Mouse (Mus musculus) megakaryocyte, embryonic 14.5 days (primary cell): Measurements from ENCODE around the gene Creb5. TPM values are rescaled to one million over a fixed set of nuclear protein-coding genes. Genes with fewer than 3 reads are reported as not detected.

ENCODE experiments used
- H3K27me3 ChIP-seq: replicated peaks from 2 replicates; pipeline ENCODE3; 2012; ENCODE audit warnings: inconsistent platforms
- H3K36me3 ChIP-seq: replicated peaks from 2 replicates; pipeline ENCODE3; 2012; ENCODE audit warnings: low read length, inconsistent platforms, mixed read lengths
- H3K4me1 ChIP-seq: 2 replicates; pipeline ENCODE4 v1.6.1; 2012; ENCODE audit warnings: inconsistent platforms
- H3K4me3 ChIP-seq: replicated peaks from 2 replicates; pipeline ENCODE3; 2012; ENCODE audit warnings: moderate library complexity, mild to moderate bottlenecking, inconsistent platforms
- H3K9me3 ChIP-seq: 2 replicates; pipeline ENCODE4 v1.6.1; 2012; ENCODE audit warnings: inconsistent platforms
- FLI1 ChIP-seq: IDR thresholded peaks from 2 replicates; pipeline ENCODE4 v1.6.1; 2012; ENCODE audit warnings: low read length, inconsistent platforms, mixed read lengths
- GATA1 ChIP-seq: IDR thresholded peaks from 3 replicates; pipeline ENCODE4 v1.6.1; 2012; ENCODE audit warnings: mixed read lengths, low read length, inconsistent platforms, borderline replicate concordance
- polyA plus RNA-seq: library from polyadenylated mRNA; stranded (reverse); fragments of >175 nt; gene quantifications from 2 replicates; pipeline ENCODE4 v1.2.3, GENCODE M21; 2012; ENCODE audit warnings: low replicate concordance; ENCODE audit not compliant: insufficient read depth

Gene Creb5
- polyA plus RNA-seq, 1 experiment: 0.37 TPM

GRCm38 (mm10) chr6:53696471-53696870 lies 409.4 kb downstream of the Creb5 start:
- H3K36me3 ChIP-seq: no peaks in the 10 kb centered on the region
- H3K9me3 ChIP-seq: no peaks in the 10 kb centered on the region
- H3K4me3 ChIP-seq: no peak overlapping the region

GRCm38 (mm10) chr6:53696921-53697320 lies 409.9 kb downstream of the Creb5 start:
- no peaks in the 10 kb centered on the region for H3K36me3 ChIP-seq
- H3K4me3 ChIP-seq: no peak overlapping the region
- H3K27me3 ChIP-seq: peaks cover 8% of the 10 kb centered on the region
- no peaks in the 10 kb centered on the region for H3K4me1 ChIP-seq
- no peaks in the 10 kb centered on the region for H3K9me3 ChIP-seq
- TF ChIP-seq FLI1 (no peak), GATA1 (no peak)

More at GRCm38 (mm10) chr6:53696471-53696870, 409.4 kb downstream of the Creb5 start:
- no peak for TF ChIP-seq GATA1
- TF ChIP-seq FLI1: no peak
- no peaks in the 10 kb centered on the region for H3K4me1 ChIP-seq
- H3K27me3 ChIP-seq: peaks cover 5% of the 10 kb centered on the region

- H3K9me3 ChIP-seq: no peaks in the 10 kb centered on the region
- no peaks in the 10 kb centered on the region for H3K4me1 ChIP-seq
- no peak overlapping the region for H3K4me3 ChIP-seq
- no peak for TF ChIP-seq GATA1
- H3K36me3 ChIP-seq: no peaks in the 10 kb centered on the region
- H3K27me3 ChIP-seq: peaks cover 8% of the 10 kb centered on the region
Measured at GRCm38 (mm10) chr6:53698128-53698749, 411.2 kb downstream of the Creb5 start.

GRCm38 (mm10) chr6:53704440-53704839 lies 417.4 kb downstream of the Creb5 start:
- Histone ChIP-seq H3K27me3 (peaks cover 3% of the 10 kb centered on the region), H3K36me3 (no peaks in the 10 kb centered on the region), H3K9me3 (0 out of 2 replicates have a peak, but pooled peaks cover 2% of the 10 kb centered on the region), H3K4me3 (no peak overlapping the region), H3K4me1 (peaks cover 18% of the 10 kb centered on the region)
- no peak for TF ChIP-seq FLI1
- TF ChIP-seq GATA1: no peak

- H3K27me3 ChIP-seq: peaks cover 5% of the 10 kb centered on the region
- H3K4me3 ChIP-seq: no peak overlapping the region
- H3K9me3 ChIP-seq: 0 out of 2 replicates have a peak, but pooled peaks cover 2% of the 10 kb centered on the region
- H3K36me3 ChIP-seq: no peaks in the 10 kb centered on the region
- TF ChIP-seq FLI1 (no peak), GATA1 (no peak)
- H3K4me1 ChIP-seq: peaks cover 19% of the 10 kb centered on the region
Measured at GRCm38 (mm10) chr6:53706604-53707330, 419.7 kb downstream of the Creb5 start.

- Histone ChIP-seq H3K4me3 (peak overlapping the region; percentile 51), H3K36me3 (no peaks in the 10 kb centered on the region), H3K27me3 (peaks cover 4% of the 10 kb centered on the region), H3K9me3 (0 out of 2 replicates have a peak, but pooled peaks cover 2% of the 10 kb centered on the region), H3K4me1 (peaks cover 22% of the 10 kb centered on the region)
- no peak for TF ChIP-seq GATA1
- no peak for TF ChIP-seq FLI1
Measured at GRCm38 (mm10) chr6:53707795-53708194, 420.7 kb downstream of the Creb5 start.

GRCm38 (mm10) chr6:53709694-53710442 lies 422.8 kb downstream of the Creb5 start:
- Histone ChIP-seq H3K9me3 (no peaks in the 10 kb centered on the region), H3K4me3 (no peak overlapping the region), H3K36me3 (no peaks in the 10 kb centered on the region), H3K4me1 (peaks cover 29% of the 10 kb centered on the region), H3K27me3 (peaks cover 4% of the 10 kb centered on the region)
- TF ChIP-seq FLI1: no peak
- TF ChIP-seq GATA1: no peak

GRCm38 (mm10) chr6:53710560-53710959 lies 423.5 kb downstream of the Creb5 start:
- peaks cover 29% of the 10 kb centered on the region for H3K4me1 ChIP-seq

GRCm38 (mm10) chr6:53713152-53713551 lies 426.1 kb downstream of the Creb5 start:
- Histone ChIP-seq H3K4me1 (peaks cover 16% of the 10 kb centered on the region), H3K4me3 (peak overlapping the region; percentile 59), H3K36me3 (no peaks in the 10 kb centered on the region), H3K27me3 (peaks cover 4% of the 10 kb centered on the region), H3K9me3 (no peaks in the 10 kb centered on the region)
- TF ChIP-seq FLI1 (no peak), GATA1 (no peak)

More at GRCm38 (mm10) chr6:53710560-53710959, 423.5 kb downstream of the Creb5 start:
- no peak overlapping the region for H3K4me3 ChIP-seq
- TF ChIP-seq FLI1: no peak
- no peak for TF ChIP-seq GATA1
- peaks cover 4% of the 10 kb centered on the region for H3K27me3 ChIP-seq
- H3K36me3 ChIP-seq: no peaks in the 10 kb centered on the region
- no peaks in the 10 kb centered on the region for H3K9me3 ChIP-seq
